Mouse (Mus musculus) cerebellum, postnatal 14 days (tissue): ENCODE results near the gene Rnf141.

Experiments used
- DNase-seq, 2 experiments: peaks; one replicate each; pipeline ENCODE4 v3.0.0; 2021; ENCODE audit warnings: mixed read lengths in 2 of 2

Rnf141 gene

GRCm38 (mm10) chr7:110792834-110793233, 51.4 kb downstream of the Rnf141 start:
- DNase-seq = no peak

DNA sequence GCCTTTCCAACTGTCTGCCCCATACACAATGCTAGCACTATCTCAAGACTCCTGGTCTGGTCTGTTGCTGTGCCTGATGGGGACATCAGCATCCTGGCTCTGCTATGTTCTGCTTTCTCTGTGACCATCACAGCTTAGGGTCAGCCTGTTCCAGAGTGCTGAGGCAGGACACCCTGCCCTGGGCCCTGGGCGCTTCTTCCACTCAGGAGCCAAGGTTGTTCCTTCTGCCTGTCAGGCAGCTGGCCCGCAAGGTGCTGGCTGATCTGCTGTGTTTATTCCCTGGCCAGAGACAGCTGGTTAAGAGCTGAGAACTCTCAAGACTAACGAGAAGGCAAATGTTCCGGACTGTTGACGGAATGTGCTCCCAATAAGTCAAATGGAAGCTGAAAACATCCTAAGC, 52.1 kb downstream of the Rnf141 start:
- no peak for DNase-seq

- DNase-seq = no peak
These were observed 53.4 kb downstream of the Rnf141 start for GRCm38 (mm10) chr7:110790878-110791277.

- DNase-seq = no peak
These were observed 56.9 kb downstream of the Rnf141 start for GRCm38 (mm10) chr7:110787310-110787709.

GRCm38 (mm10) chr7:110785741-110786146, 58.5 kb downstream of the Rnf141 start:
- DNase-seq = no peak

- DNase-seq = no peak
These were observed 59.3 kb downstream of the Rnf141 start for GRCm38 (mm10) chr7:110784965-110785364.

DNA sequence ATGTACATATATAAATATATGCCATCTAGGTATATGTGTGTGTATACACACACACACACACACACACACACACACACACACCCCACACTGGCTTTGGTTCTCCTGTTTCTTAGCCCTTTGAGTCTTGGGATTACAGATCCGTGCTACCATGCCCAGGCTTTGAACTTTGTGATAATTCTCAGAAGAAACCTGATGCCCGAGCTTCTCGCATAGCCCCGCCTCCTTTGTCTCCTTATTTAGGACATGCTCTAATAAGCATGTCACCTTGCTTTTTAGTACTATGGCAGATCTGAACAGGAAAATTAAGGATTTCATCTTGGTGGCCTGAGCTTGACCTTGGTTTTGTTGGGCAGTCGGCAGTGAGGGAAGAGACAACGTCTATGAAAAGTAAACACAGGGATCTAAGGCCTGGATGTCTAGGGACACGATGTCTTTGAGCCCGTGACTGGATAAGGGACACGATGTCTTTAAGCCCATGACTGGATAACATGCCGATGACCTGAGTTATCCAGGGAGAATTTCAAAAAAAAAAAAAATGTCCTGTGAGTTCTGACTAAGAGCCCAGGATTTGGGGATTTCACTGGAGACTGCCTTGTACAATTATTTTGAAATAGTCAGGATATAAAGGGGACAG, 61.3 kb downstream of the Rnf141 start:
- DNase-seq = no peak

DNA sequence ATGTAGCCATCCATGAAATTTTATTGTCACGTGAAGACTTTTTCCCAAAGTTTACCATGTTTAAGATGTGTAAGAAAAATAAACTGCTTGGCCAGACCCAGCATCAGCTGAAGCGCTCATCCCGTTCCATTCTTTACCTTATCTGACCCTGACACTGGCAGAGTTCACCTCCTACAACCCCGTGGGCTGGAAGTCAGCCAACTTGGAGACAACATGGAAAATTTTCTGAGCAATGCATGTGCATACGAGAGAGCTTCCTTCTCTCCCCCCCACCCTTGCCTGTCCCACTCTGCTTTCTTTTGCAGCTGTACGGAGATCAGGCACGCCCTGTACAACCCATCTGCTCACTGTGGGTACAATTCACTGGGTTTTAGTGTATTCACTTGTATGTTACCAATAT, 62.1 kb downstream of the Rnf141 start:
- peak; percentile 55 to 57 for DNase-seq

GRCm38 (mm10) chr7:110781231-110781711, 63.0 kb downstream of the Rnf141 start:
- DNase-seq = peak; percentile 60 to 70

GRCm38 (mm10) chr7:110780520-110780919, 63.7 kb downstream of the Rnf141 start:
- no peak for DNase-seq

GRCm38 (mm10) chr7:110779605-110780111, 64.6 kb downstream of the Rnf141 start:
- DNase-seq = peak; percentile 54 to 61

DNA sequence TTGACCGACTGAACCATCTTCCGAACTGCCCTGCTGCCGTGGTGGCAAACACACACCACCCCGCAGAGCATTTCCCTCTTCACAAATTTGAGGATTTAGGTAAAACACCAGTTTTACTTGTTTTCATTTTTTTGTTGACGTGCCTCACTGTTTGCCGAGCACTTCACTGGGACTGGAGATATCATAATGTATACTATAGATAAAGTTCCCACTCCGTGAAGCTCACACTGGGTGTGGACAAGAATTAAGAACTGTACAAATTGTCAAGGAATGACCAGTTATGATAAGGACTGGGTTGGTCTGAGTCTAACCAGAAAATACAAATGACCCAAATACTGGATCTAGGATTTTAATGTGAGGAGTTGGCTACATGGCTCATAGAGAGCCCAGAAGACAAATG, 65.3 kb downstream of the Rnf141 start:
- no peak for DNase-seq

GRCm38 (mm10) chr7:110777146-110778001, 66.9 kb downstream of the Rnf141 start:
- no peak for DNase-seq

DNA sequence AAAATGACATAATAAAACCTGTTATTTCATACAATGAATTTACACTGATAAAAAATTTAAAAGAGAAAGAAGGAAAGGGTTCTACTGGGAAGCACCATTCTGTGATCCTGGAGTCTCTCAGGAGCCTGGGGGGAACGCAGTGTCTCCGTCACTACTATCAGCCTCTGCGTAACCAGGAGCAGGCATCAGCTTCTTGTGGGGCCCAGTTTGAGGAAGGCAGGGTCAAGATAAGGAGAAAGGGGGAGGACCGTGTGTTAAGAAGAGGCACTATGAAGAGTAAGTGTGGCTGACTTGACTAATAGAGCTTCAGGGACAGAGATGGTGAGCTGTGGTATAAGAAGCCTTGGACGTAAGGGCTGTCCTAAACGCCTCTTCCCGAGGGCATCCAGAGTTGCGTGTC, 69.6 kb downstream of the Rnf141 start:
- DNase-seq = no peak

DNA sequence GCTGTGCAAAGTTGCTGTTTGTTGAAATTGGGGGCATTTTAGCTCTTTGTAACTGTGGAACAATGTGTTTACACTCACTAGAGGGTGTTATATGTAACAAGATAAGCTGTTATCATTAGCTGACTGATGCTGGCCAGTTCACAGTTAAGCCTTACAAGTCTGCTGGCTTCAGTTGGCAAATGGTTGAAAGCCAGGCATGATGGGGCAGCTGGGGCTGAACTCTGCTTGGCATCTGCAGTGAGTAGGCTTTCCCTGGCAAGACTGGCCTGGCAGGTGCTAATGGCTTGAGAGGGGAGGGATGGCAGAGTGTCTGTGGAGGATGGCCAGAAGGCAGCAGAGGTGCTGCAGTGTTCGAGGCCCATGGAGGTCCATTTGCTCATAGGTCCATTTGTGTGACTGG, 70.2 kb downstream of the Rnf141 start:
- DNase-seq = peak; percentile 65 to 70

- peak; percentile 68 to 76 for DNase-seq
These were observed 70.9 kb downstream of the Rnf141 start for GRCm38 (mm10) chr7:110773204-110774002.

- DNase-seq = no peak
These were observed 71.9 kb downstream of the Rnf141 start for GRCm38 (mm10) chr7:110772343-110772742.

GRCm38 (mm10) chr7:110770949-110771348, 73.3 kb downstream of the Rnf141 start:
- no peak for DNase-seq

DNA sequence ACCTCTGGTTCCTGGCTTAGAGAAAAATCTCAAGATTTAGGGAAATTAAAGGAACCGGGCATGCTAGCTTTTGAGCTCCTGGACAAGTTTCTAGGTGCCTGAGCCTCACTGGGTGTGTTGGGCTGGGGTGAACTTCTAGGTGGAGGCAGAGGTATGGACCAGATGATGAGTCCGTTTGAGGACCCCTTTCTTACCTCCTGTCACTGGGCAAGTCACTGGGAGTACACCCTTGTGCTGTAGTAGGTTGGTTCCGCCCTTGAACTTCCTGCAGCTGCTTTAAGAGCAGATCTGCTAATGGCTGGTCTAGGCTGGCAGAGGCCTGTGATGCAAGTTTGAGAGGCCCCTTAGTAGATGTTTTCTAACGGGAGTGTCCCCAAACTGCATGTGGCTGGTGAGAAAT, 75.2 kb downstream of the Rnf141 start:
- peak in 1 of 2 experiments; percentile 22 for DNase-seq

- DNase-seq = peak; percentile 65
These were observed 75.7 kb downstream of the Rnf141 start for GRCm38 (mm10) chr7:110768451-110769064.

DNA sequence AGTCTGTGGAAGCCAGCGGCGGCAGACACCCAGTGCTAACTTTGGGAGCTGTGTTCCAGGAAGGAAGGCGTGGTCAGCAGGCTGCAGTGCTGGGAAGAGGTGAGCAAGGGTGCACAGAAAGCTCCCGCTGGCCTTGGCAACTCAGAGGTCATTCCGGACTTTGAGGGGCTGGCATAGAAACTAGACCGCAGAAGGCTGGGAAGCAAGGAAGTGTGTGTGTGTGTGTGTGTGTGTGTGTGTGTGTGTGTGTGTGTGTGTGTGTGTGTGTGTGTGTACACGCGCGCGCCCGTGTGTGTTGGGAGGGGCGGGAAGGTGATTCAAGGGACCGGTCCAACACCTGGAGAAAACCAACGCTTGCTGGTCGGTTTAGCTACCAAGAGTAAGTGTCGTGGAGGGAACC, 76.3 kb downstream of the Rnf141 start, which contains the start of gene Ampd3:
Ampd3 (plus strand) TSS at position 206 of the 400 bp plus-strand sequence.
- DNase-seq = peak; percentile 47 to 50

DNA sequence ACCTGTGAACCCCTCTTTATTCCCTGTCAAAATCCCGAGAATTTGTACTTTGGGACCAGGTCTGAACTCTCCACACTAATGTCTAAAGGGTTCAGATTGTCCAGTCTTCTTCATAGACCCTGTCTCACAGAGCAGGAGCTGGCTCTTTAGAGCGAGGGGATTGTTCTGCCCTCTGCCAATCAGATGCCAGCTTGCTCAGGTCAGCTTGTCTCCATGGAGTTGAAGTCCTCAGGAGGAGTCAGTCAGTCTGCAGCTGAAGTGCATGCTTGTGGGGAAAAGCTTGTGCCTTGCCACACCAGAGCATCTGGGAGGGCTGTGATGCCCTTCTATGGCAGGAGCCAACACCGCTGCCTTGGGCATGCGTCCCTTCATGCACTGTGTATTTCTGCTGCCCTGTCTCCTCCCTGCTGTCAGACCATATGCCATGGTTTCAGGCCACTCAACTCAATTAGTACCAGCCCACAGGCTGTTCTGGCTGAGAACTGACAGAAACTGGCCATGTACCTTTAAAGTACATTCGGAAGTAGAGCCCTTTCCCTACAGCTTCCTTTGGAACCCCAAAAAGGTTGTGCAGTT, 81.6 kb downstream of the Rnf141 start:
- peak; percentile 77 to 88 for DNase-seq
